8 mouse cellular contexts compared by ENCODE assay signal in genomic region chr8:70893656-70894384, GRCm38 (mm10). TPM values are rescaled to one million over a fixed set of nuclear protein-coding genes. Genes with fewer than 3 reads are reported as not detected.
A peak's percentile ranks its signal among the peaks of the same experiment; 100 is the strongest.
DNase-seq lines count a peak whose midpoint lies in the region; ATAC-seq and TF ChIP-seq lines count a peak whose summit lies in the region.

No protein-coding gene starts in this region.

- no peak overlapping the region for H3K4me3 ChIP-seq in MEL (ENCODE audit: control insufficient read depth in 1 of 2, insufficient read depth in 1 of 2, low read depth in 2 of 2, low read length in 2 of 2)
- H3K4me3 ChIP-seq in heart, postnatal 0 days (ENCODE audit: low read depth, low read length) = no peak overlapping the region

- 34% methylated on average over 12 of the region's 12 CpGs for WGBS in heart, postnatal 0 days

- H3K27me3 ChIP-seq in MEL (ENCODE audit: control insufficient read depth in 1 of 2, insufficient read depth in 2 of 2, low read length in 2 of 2) = no peaks in the 10 kb centered on the region
- peaks cover 30% of the 10 kb centered on the region for H3K27me3 ChIP-seq in heart, postnatal 0 days (ENCODE audit: control insufficient read depth, insufficient read depth, low read length)

- no peak for TF ChIP-seq EP300 in MEL (IDR thresholded peaks at IDR 0.05; ENCODE audit: low read depth in 1 of 2, low read length in 2 of 2)
- no peak for TF ChIP-seq EP300 in heart, postnatal 0 days (IDR thresholded peaks at IDR 0.05; ENCODE audit: low read depth)

- no peaks in the 10 kb centered on the region for H3K9me3 ChIP-seq in MEL (replicated peaks; ENCODE audit: insufficient read depth, low read length)
- H3K9me3 ChIP-seq in heart, postnatal 0 days (replicated peaks; ENCODE audit: control insufficient read depth, low read length) = no peaks in the 10 kb centered on the region

- no peak for TF ChIP-seq RAD21 in MEL (IDR thresholded peaks at IDR 0.05; ENCODE audit: low read depth, low read length)

- no peak overlapping the region for H3K4me2 ChIP-seq in heart, postnatal 0 days (ENCODE audit: low read depth, low read length)

- TF ChIP-seq CTCF in MEL (IDR thresholded peaks at IDR 0.05 in 2 of 3, conservative IDR thresholded peaks at IDR 0.05 in 1 of 3; ENCODE audit: control insufficient read depth in 1 of 3, insufficient read depth in 1 of 3, low read depth in 2 of 3, low read length in 3 of 3, poor library complexity in 1 of 3, severe bottlenecking in 1 of 3) = peak; percentile 60 to 72 (median 65)
- peak; percentile 67 for TF ChIP-seq CTCF in heart, postnatal 0 days (IDR thresholded peaks at IDR 0.05; ENCODE audit: low read depth)

- ATAC-seq in frontal cortex, adult (ENCODE audit: low TSS enrichment) = no peak
- no peak for ATAC-seq in heart, postnatal 0 days (ENCODE audit: insufficient read depth, low read depth)

- H3K36me3 ChIP-seq in MEL (ENCODE audit: control insufficient read depth in 1 of 2, insufficient read depth in 2 of 2, low read length in 2 of 2) = peaks cover 7 to 12% of the 10 kb centered on the region in 2 experiments; a peak in 3 of 4 replicates
- H3K36me3 ChIP-seq in heart, postnatal 0 days (replicated peaks; ENCODE audit: control insufficient read depth, insufficient read depth, low read length) = peaks cover 21% of the 10 kb centered on the region

- peak overlapping the region; percentile 21; the same call in 1 of the 2 replicates for H3K27ac ChIP-seq in MEL (ENCODE audit: control insufficient read depth, low read depth, low read length)
- no peak overlapping the region for H3K27ac ChIP-seq in heart, postnatal 0 days (ENCODE audit: low read depth)

- peaks cover under 1 to 4% of the 10 kb centered on the region in 2 experiments; a peak in 3 of 4 replicates for H3K4me1 ChIP-seq in MEL (ENCODE audit: control insufficient read depth in 1 of 2, insufficient read depth in 2 of 2, low read length in 2 of 2)
- peaks cover 6% of the 10 kb centered on the region for H3K4me1 ChIP-seq in heart, postnatal 0 days (ENCODE audit: control insufficient read depth, insufficient read depth)

- H3K9ac ChIP-seq in MEL (ENCODE audit: control insufficient read depth, low read depth, low read length, poor library complexity, severe bottlenecking) = no peak overlapping the region
- no peak overlapping the region for H3K9ac ChIP-seq in heart, postnatal 0 days (replicated peaks; ENCODE audit: low read depth, low read length)

- H3K79me2 ChIP-seq in MEL (ENCODE audit: control insufficient read depth, insufficient read depth, low read length, poor library complexity) = peaks cover 19% of the 10 kb centered on the region

- peak; percentile 42 to 54 for DNase-seq in frontal cortex, postnatal 25 days (ENCODE audit: low spot score in 2 of 2)
- peak; percentile 93 for DNase-seq in MEL (ENCODE audit: low read depth, low spot score)
- DNase-seq in cerebellum, postnatal 25 days = peak; percentile 74 to 84
- peak; percentile 61 for DNase-seq in heart, postnatal 0 days (ENCODE audit: low spot score)
- DNase-seq in layer of hippocampus, postnatal 14 days (ENCODE audit: low spot score in 2 of 2) = peak; percentile 52 to 75
- peak; percentile 92 for DNase-seq in mesoderm, embryonic 11.5 days (ENCODE audit: low read depth, low spot score)
- peak; percentile 87 for DNase-seq in testis, postnatal 10 days (ENCODE audit: low spot score)

- peak; percentile 31 to 68; a peak in 2 of 4 replicates for TF ChIP-seq POLR2A in MEL (IDR thresholded peaks at IDR 0.05; ENCODE audit: control insufficient read depth in 1 of 2, insufficient read depth in 1 of 2, low read depth in 1 of 2, low read length in 2 of 2, poor library complexity in 1 of 2)

TF ChIP-seq in MEL, 35 proteins besides CTCF, POLR2A, EP300 and RAD21:
- TF ChIP-seq UBTF (IDR thresholded peaks at IDR 0.05; ENCODE audit: borderline replicate concordance, insufficient read depth, low read depth, low read length) = no peak
- peak; percentile 66 for TF ChIP-seq ZMIZ1 (IDR thresholded peaks at IDR 0.05; ENCODE audit: low read depth, low read length)
- no peak for TF ChIP-seq ZKSCAN1 (IDR thresholded peaks at IDR 0.05; ENCODE audit: low read depth, low read length)
- TF ChIP-seq SMC3 (IDR thresholded peaks at IDR 0.05; ENCODE audit: low read depth, low read length) = peak; percentile 45
- peak; percentile 100 for TF ChIP-seq POLR2AphosphoS2 (IDR thresholded peaks at IDR 0.05; ENCODE audit: low read length)
- 0 out of 2 replicates have a peak, but pooled peaks have one; percentile 31 for TF ChIP-seq HCFC1 (IDR thresholded peaks at IDR 0.05; ENCODE audit: low read depth, low read length)
- TF ChIP-seq MAZ (IDR thresholded peaks at IDR 0.05; ENCODE audit: low read depth, low read length) = 0 out of 2 replicates have a peak, but pooled peaks have one; percentile 52
- TF ChIP-seq MAX (IDR thresholded peaks at IDR 0.05; ENCODE audit: low read length) = peak; percentile 45; the same call in 1 of the 2 replicates
- peak; percentile 25; the same call in 1 of the 2 replicates for TF ChIP-seq SIN3A (IDR thresholded peaks at IDR 0.05; ENCODE audit: low read length)
- TF ChIP-seq MYB (IDR thresholded peaks at IDR 0.05; ENCODE audit: low read depth, low read length) = peak; percentile 52; the same call in 1 of the 2 replicates
- 0 out of 2 replicates have a peak, but pooled peaks have one; percentile 10 for TF ChIP-seq GATA1 (IDR thresholded peaks at IDR 0.05; ENCODE audit: low read depth, low read length)
- TF ChIP-seq POLR2AphosphoS5 (IDR thresholded peaks at IDR 0.05; ENCODE audit: borderline replicate concordance, low read depth, low read length) = peak; percentile 21; the same call in 1 of the 2 replicates
- no peak for TF ChIP-seq E2F4 (IDR thresholded peaks at IDR 0.05; ENCODE audit: borderline replicate concordance, low read depth, low read length)
- TF ChIP-seq MXI1 (IDR thresholded peaks at IDR 0.05; ENCODE audit: low read depth, low read length) = no peak
- peak; percentile 41 for TF ChIP-seq CHD2 (IDR thresholded peaks at IDR 0.05; ENCODE audit: low read length)
- TF ChIP-seq NELFE (IDR thresholded peaks at IDR 0.05; ENCODE audit: low read depth, low read length) = peak; percentile 47; the same call in 1 of the 2 replicates
- 0 out of 2 replicates have a peak, but pooled peaks have one; percentile 24 for TF ChIP-seq MYC (IDR thresholded peaks at IDR 0.05; ENCODE audit: low read depth, low read length)

RNA-seq across cellular contexts. Expression of gene Slc5a5, which starts 1.3 kb away (rescaled TPM):
- 0.12 and 0.13 TPM in 2 replicates for total RNA-seq in MEL (2012; rRNA removed)
- under 1 TPM in 1 of 2 experiments, not detected in 1; 0.36 TPM for polyA plus RNA-seq in MEL (2012; ENCODE audit: insufficient read depth in 1 of 2, insufficient read length in 2 of 2, low read depth in 1 of 2, low replicate concordance in 2 of 2, missing spikeins in 1 of 2)
- total RNA-seq in heart, postnatal 0 days (2014; rRNA removed; ENCODE audit: low replicate concordance) = not detected in 2 replicates
- 0.05 and 0.10 TPM in 2 replicates for polyA plus RNA-seq in heart, postnatal 0 days (2015; fragmentation: Nextera tagmentation; extraction: Ambion mirVana)
- total RNA-seq in layer of hippocampus, postnatal 14 days (2021) = 1 to 10 TPM; 7.3 to 8.3 TPM

RNA-seq across cellular contexts. Expression of gene Rpl18a, which starts 3.4 kb away (rescaled TPM):
- total RNA-seq in MEL (2012; rRNA removed) = 4,999 and 5,671 TPM in 2 replicates
- polyA plus RNA-seq in MEL (2012; ENCODE audit: insufficient read depth in 1 of 2, insufficient read length in 2 of 2, low read depth in 1 of 2, low replicate concordance in 2 of 2, missing spikeins in 1 of 2) = 1,000 to 10,000 TPM in 1 of 2 experiments, not detected in 1; 5,399 TPM
- total RNA-seq in heart, postnatal 0 days (2014; rRNA removed; ENCODE audit: low replicate concordance) = 2,186 and 2,206 TPM in 2 replicates
- polyA plus RNA-seq in heart, postnatal 0 days (2015; fragmentation: Nextera tagmentation; extraction: Ambion mirVana) = 2,523 and 2,655 TPM in 2 replicates
- 100 to 1,000 TPM; 673 to 736 TPM for total RNA-seq in layer of hippocampus, postnatal 14 days (2021)

RNA-seq across cellular contexts. Expression of gene Map1s, which starts 11.9 kb away (rescaled TPM):
- 41.0 and 53.3 TPM in 2 replicates for total RNA-seq in MEL (2012; rRNA removed)
- polyA plus RNA-seq in MEL (2012; ENCODE audit: insufficient read depth in 1 of 2, insufficient read length in 2 of 2, low read depth in 1 of 2, low replicate concordance in 2 of 2, missing spikeins in 1 of 2) = 10 to 100 TPM in 1 of 2 experiments, not detected in 1; 51.0 TPM
- 32.6 and 35.6 TPM in 2 replicates for total RNA-seq in heart, postnatal 0 days (2014; rRNA removed; ENCODE audit: low replicate concordance)
- 21.4 and 24.9 TPM in 2 replicates for polyA plus RNA-seq in heart, postnatal 0 days (2015; fragmentation: Nextera tagmentation; extraction: Ambion mirVana)
- 10 to 100 TPM; 73.2 to 77.0 TPM for total RNA-seq in layer of hippocampus, postnatal 14 days (2021)

RNA-seq across cellular contexts. Expression of gene Ccdc124, which starts 20.1 kb away (rescaled TPM):
- 47.5 and 47.6 TPM in 2 replicates for total RNA-seq in MEL (2012; rRNA removed)
- 10 to 100 TPM in 1 of 2 experiments, not detected in 1; 87.1 TPM for polyA plus RNA-seq in MEL (2012; ENCODE audit: insufficient read depth in 1 of 2, insufficient read length in 2 of 2, low read depth in 1 of 2, low replicate concordance in 2 of 2, missing spikeins in 1 of 2)
- total RNA-seq in heart, postnatal 0 days (2014; rRNA removed; ENCODE audit: low replicate concordance) = 12.6 and 32.0 TPM in 2 replicates
- polyA plus RNA-seq in heart, postnatal 0 days (2015; fragmentation: Nextera tagmentation; extraction: Ambion mirVana) = 77.9 and 79.5 TPM in 2 replicates
- total RNA-seq in layer of hippocampus, postnatal 14 days (2021) = 10 to 100 TPM; 84.5 to 92.7 TPM

RNA-seq across cellular contexts. Expression of gene Kcnn1, which starts 30.8 kb away (rescaled TPM):
- total RNA-seq in MEL (2012; rRNA removed) = 7.3 and 8.9 TPM in 2 replicates
- 10 to 100 TPM in 1 of 2 experiments, not detected in 1; 10.7 TPM for polyA plus RNA-seq in MEL (2012; ENCODE audit: insufficient read depth in 1 of 2, insufficient read length in 2 of 2, low read depth in 1 of 2, low replicate concordance in 2 of 2, missing spikeins in 1 of 2)
- total RNA-seq in heart, postnatal 0 days (2014; rRNA removed; ENCODE audit: low replicate concordance) = 7.5 and 25.2 TPM in 2 replicates
- 3.4 TPM in 2 replicates for polyA plus RNA-seq in heart, postnatal 0 days (2015; fragmentation: Nextera tagmentation; extraction: Ambion mirVana)
- 10 to 100 TPM; 22.0 to 22.8 TPM for total RNA-seq in layer of hippocampus, postnatal 14 days (2021)
